Mouse (Mus musculus) CD4-positive, CD25-positive, alpha-beta regulatory T cell, adult 2 months (primary cell): ENCODE results near the gene Prap1.
"Not testable (repeated sequence)": the region's sequence is repeated elsewhere in the genome, so short reads cannot be mapped to it uniquely, and the experiment has no call there.

Experiments
- DNase-seq: peaks from one replicate; pipeline ENCODE4 v3.0.0-alpha.2; 2012; ENCODE audit warnings: low read depth, low spot score

Prap1 gene

GRCm38 (mm10) chr7:140082242-140082678 lies 10.9 kb upstream of the Prap1 start, which contains the start of gene Caly:
Gene Caly (minus strand): TSS chr7:140082548.
- DNase-seq, result peak; percentile 56

- DNase-seq, result no peak
Measured at GRCm38 (mm10) chr7:140090601-140091000, 2.6 kb upstream of the Prap1 start.

GRCm38 (mm10) chr7:140094954-140095353 lies 1.8 kb downstream of the Prap1 start:
- DNase-seq, result no peak

- no peak for DNase-seq
Measured at GRCm38 (mm10) chr7:140095556-140095955, 2.4 kb downstream of the Prap1 start.

- DNase-seq, result no peak
Measured at GRCm38 (mm10) chr7:140096055-140096454, 2.9 kb downstream of the Prap1 start.

- DNase-seq, result no peak
Measured at GRCm38 (mm10) chr7:140098466-140098865, 5.3 kb downstream of the Prap1 start.

GRCm38 (mm10) chr7:140101498-140101897 lies 8.3 kb downstream of the Prap1 start:
- DNase-seq, result no peak

- peak; percentile 84 for DNase-seq
Measured at GRCm38 (mm10) chr7:140101993-140102860, 9.0 kb downstream of the Prap1 start, which contains the start of gene Fuom. Gene Fuom (minus strand): TSS chr7:140102441.

GRCm38 (mm10) chr7:140104009-140104408 lies 10.8 kb downstream of the Prap1 start:
- DNase-seq, result no peak

- no peak for DNase-seq
Measured at GRCm38 (mm10) chr7:140111943-140112342, 18.7 kb downstream of the Prap1 start.

GRCm38 (mm10) chr7:140115583-140116328 lies 22.6 kb downstream of the Prap1 start, which contains the start of gene Paox:
Gene Paox (plus strand): TSS chr7:140115799.
- DNase-seq, result peak; percentile 20

- DNase-seq, result peak; percentile 92
Measured at GRCm38 (mm10) chr7:140116329-140117054, 23.3 kb downstream of the Prap1 start, which contains the start of gene Echs1. Gene Echs1 (minus strand): TSS chr7:140116476.

- DNase-seq, result no peak
Measured at GRCm38 (mm10) chr7:140120484-140120883, 27.3 kb downstream of the Prap1 start.

GRCm38 (mm10) chr7:140121338-140121910 lies 28.2 kb downstream of the Prap1 start:
- no peak for DNase-seq

- no peak for DNase-seq
Measured at GRCm38 (mm10) chr7:140122765-140123164, 29.6 kb downstream of the Prap1 start.

- DNase-seq, result no peak
Measured at GRCm38 (mm10) chr7:140124382-140124781, 31.2 kb downstream of the Prap1 start.

- peak; percentile 93 for DNase-seq
Measured at GRCm38 (mm10) chr7:140125278-140126021, 32.3 kb downstream of the Prap1 start.

GRCm38 (mm10) chr7:140126022-140126350 lies 32.8 kb downstream of the Prap1 start:
- no peak for DNase-seq

GRCm38 (mm10) chr7:140126934-140127333 lies 33.7 kb downstream of the Prap1 start:
- DNase-seq, result no peak

- no peak for DNase-seq
Measured at GRCm38 (mm10) chr7:140127911-140128310, 34.7 kb downstream of the Prap1 start.

GRCm38 (mm10) chr7:140132184-140132583 lies 39.0 kb downstream of the Prap1 start:
- DNase-seq, result not testable (repeated sequence)
